Mouse (Mus musculus) right cerebral cortex, postnatal 25 days (tissue): ENCODE results near the gene Gzmc.
A peak's percentile ranks its signal among the peaks of the same experiment; 100 is the strongest.
"Not testable (repeated sequence)": the region's sequence is repeated elsewhere in the genome, so short reads cannot be mapped to it uniquely, and the experiment has no call there.

Experiments
- DNase-seq: peaks from one replicate; pipeline ENCODE4 v3.0.0; 2022

Gzmc gene

GRCm38 (mm10) chr14:56234556-56234955 lies at the start of gene Gzmc:
TSS of gene Gzmc (minus strand) at chr14:56234656.
- no peak for DNase-seq

GRCm38 (mm10) chr14:56283816-56284215 lies 49.4 kb upstream of the Gzmc start:
- DNase-seq, result no peak

GRCm38 (mm10) chr14:56281090-56281489 lies 46.6 kb upstream of the Gzmc start:
- no peak for DNase-seq

- DNase-seq, result not testable (repeated sequence)
These were observed 44.2 kb upstream of the Gzmc start for GRCm38 (mm10) chr14:56278691-56279090.

- not testable (repeated sequence) for DNase-seq
These were observed 41.6 kb upstream of the Gzmc start for GRCm38 (mm10) chr14:56276096-56276495.

GRCm38 (mm10) chr14:56266109-56266508 lies 31.7 kb upstream of the Gzmc start:
- DNase-seq, result no peak

GRCm38 (mm10) chr14:56262153-56262552 lies 27.7 kb upstream of the Gzmc start, which contains the start of gene Gzmb:
TSS of gene Gzmb (minus strand) at chr14:56262260.
- no peak for DNase-seq

GRCm38 (mm10) chr14:56240409-56240808 lies 6.0 kb upstream of the Gzmc start:
- no peak for DNase-seq

GRCm38 (mm10) chr14:56211317-56211716 lies 23.1 kb downstream of the Gzmc start, which contains the start of gene Gzmf:
TSS of gene Gzmf (minus strand) at chr14:56211417.
- no peak for DNase-seq

GRCm38 (mm10) chr14:56205613-56206012 lies 28.8 kb downstream of the Gzmc start:
- DNase-seq, result no peak

GRCm38 (mm10) chr14:56205021-56205420 lies 29.4 kb downstream of the Gzmc start:
- DNase-seq, result not testable (repeated sequence)

GRCm38 (mm10) chr14:56203975-56204374 lies 30.5 kb downstream of the Gzmc start:
- peak; percentile 31 for DNase-seq

GRCm38 (mm10) chr14:56186946-56187345 lies 47.5 kb downstream of the Gzmc start:
- no peak for DNase-seq

GRCm38 (mm10) chr14:56186521-56186920 lies 47.9 kb downstream of the Gzmc start:
- no peak for DNase-seq
